In the genomic region with DNA sequence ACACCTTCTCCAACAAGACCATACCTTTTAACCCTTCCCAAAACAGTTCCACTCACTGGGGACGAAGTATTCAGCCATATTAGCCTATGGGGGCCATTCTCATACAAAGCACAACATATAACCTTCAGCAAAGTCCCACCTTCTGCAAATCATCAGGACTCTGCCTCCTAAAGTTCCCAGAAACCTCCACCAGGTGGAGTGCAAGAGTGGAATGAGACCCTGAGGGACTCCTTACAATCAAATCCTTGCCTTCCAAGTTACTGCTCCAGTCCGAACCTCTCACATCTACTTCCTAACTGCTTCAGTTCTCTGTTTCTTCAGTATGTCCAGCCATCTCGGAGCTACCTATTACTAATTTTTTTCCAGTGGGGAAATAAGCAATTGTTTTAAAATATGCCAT, we compare ENCODE assay signal across 9 mouse cellular contexts.
DNase-seq lines count a peak whose midpoint lies in the region; ATAC-seq lines count a peak whose summit lies in the region.
"Had no signal": no experiment of that assay in that cellular context is flagged by ENCODE, and none has a peak within 500 bp of the region (broad histone marks: within the 10 kb centered on the region; RNA-seq: fewer than 3 reads in every experiment).

No protein-coding gene starts in this region.

- DNase-seq in hindbrain, embryonic 10.5 days (ENCODE audit: low spot score), result peak; percentile 31
- peak; percentile 65 for DNase-seq in testis, postnatal 10 days (ENCODE audit: low spot score)
- DNase-seq in testis, postnatal 14 days (ENCODE audit: low spot score), result no peak
- peak; percentile 38 for DNase-seq in embryonic facial prominence, embryonic 10.5 days (ENCODE audit: low spot score)
- peak; percentile 45 to 66 for DNase-seq in right cerebral cortex, adult 2 months (ENCODE audit: low spot score in 2 of 2)
- no peak for DNase-seq in T-cell, adult 2 months (ENCODE audit: low spot score)

- no peak overlapping the region for H3K27ac ChIP-seq in hindbrain, embryonic 10.5 days
- no peak overlapping the region for H3K27ac ChIP-seq in hindbrain, embryonic 13.5 days
- no peak overlapping the region for H3K27ac ChIP-seq in embryonic facial prominence, embryonic 10.5 days (replicated peaks)
- H3K27ac ChIP-seq: macrophage had no signal

- H3K4me3 ChIP-seq in hindbrain, embryonic 10.5 days, result no peak overlapping the region
- H3K4me3 ChIP-seq in hindbrain, embryonic 13.5 days, result no peak overlapping the region
- no peak overlapping the region for H3K4me3 ChIP-seq in embryonic facial prominence, embryonic 10.5 days

- H3K9ac ChIP-seq in hindbrain, embryonic 13.5 days, result no peak overlapping the region

- H3K9me3 ChIP-seq in hindbrain, embryonic 10.5 days, result no peaks in the 10 kb centered on the region
- no peaks in the 10 kb centered on the region for H3K9me3 ChIP-seq in hindbrain, embryonic 13.5 days
- no peaks in the 10 kb centered on the region for H3K9me3 ChIP-seq in embryonic facial prominence, embryonic 10.5 days

- ATAC-seq in hindbrain, embryonic 13.5 days (ENCODE audit: low FRiP score), result no peak
- no peak for ATAC-seq in cerebellum, adult (ENCODE audit: insufficient number of reproducible peaks, low FRiP score, low TSS enrichment)

- no peak overlapping the region for H3K4me2 ChIP-seq in hindbrain, embryonic 13.5 days

- H3K27me3 ChIP-seq in hindbrain, embryonic 10.5 days (ENCODE audit: insufficient read depth, poor library complexity, severe bottlenecking), result no peaks in the 10 kb centered on the region
- H3K27me3 ChIP-seq in hindbrain, embryonic 13.5 days, result no peaks in the 10 kb centered on the region
- H3K27me3 ChIP-seq in embryonic facial prominence, embryonic 10.5 days (replicated peaks; ENCODE audit: low read depth, poor library complexity, severe bottlenecking), result no peaks in the 10 kb centered on the region

- 51% methylated on average over 3 of the region's 3 CpGs for whole genome bisulfite sequencing in hindbrain, embryonic 10.5 days
- WGBS in hindbrain, embryonic 13.5 days, result 60% methylated on average over 3 of the region's 3 CpGs
- WGBS in embryonic facial prominence, embryonic 10.5 days, result 57% methylated on average over 3 of the region's 3 CpGs

- no peaks in the 10 kb centered on the region for H3K36me3 ChIP-seq in hindbrain, embryonic 10.5 days
- no peaks in the 10 kb centered on the region for H3K36me3 ChIP-seq in hindbrain, embryonic 13.5 days
- no peaks in the 10 kb centered on the region for H3K36me3 ChIP-seq in embryonic facial prominence, embryonic 10.5 days (replicated peaks)

- H3K4me1 ChIP-seq in hindbrain, embryonic 10.5 days (replicated peaks), result no peaks in the 10 kb centered on the region
- 0 out of 2 replicates have a peak, but pooled peaks cover 2% of the 10 kb centered on the region for H3K4me1 ChIP-seq in hindbrain, embryonic 13.5 days (replicated peaks)
- H3K4me1 ChIP-seq in embryonic facial prominence, embryonic 10.5 days, result no peaks in the 10 kb centered on the region

Comparison
In these comparisons a context has a peak if more than half of its experiments do, and no peak if none do; other contexts are left out.
1. DNase-seq: peak in hindbrain, embryonic 10.5 days (single experiment), testis, postnatal 10 days (single experiment), embryonic facial prominence, embryonic 10.5 days (single experiment) and right cerebral cortex, adult 2 months (2 of 2); none in testis, postnatal 14 days (single experiment) and T-cell, adult 2 months (single experiment).